Mouse (Mus musculus): Measurements from ENCODE around the gene Mlst8.

DNA sequence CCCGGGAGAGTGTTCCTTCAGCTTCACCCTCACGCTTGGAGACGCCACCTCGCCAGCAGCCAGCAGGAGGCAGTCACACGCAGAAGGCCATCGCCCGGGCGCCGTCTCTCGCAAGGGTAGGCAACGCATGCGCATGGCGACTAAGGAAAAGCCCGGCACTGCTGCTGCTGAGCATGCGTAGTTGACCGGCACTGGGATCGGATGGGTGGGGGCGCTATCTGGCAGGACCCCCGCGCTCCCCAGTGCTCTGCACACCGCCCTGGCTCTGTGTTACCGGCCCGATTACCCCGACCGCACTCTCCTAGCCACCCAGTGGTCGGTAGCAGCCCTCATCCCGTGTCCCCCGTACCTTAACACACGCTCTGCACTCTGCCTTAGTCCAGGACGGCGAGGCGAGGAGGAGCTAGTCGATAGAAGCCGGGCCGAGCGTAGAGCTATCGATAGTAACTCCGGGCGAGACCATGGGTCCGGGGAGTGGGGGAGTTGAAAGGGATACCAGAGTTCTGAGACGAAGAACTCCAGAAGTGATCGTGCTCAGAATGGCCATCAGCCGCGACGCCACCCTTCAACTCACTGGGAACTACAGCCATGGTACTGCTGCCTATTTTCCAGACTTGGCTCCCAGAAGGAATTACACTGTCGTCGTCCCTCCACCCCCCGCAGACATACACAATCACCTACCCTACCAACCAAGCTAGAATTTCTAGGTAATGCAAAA lies at the start of gene Mlst8:
- TF ChIP-seq POLR2A (IDR thresholded peaks at IDR 0.05; ENCODE audit: borderline replicate concordance, low read depth, low read length) (no peak), CTCF (IDR thresholded peaks at IDR 0.05; ENCODE audit: low read depth, low read length) (peak; percentile 35)
